Comparison of ENCODE assay signal across 9 mouse cellular contexts in genomic region chr12:107807634-107808033, GRCm38 (mm10).
A peak's percentile ranks its signal among the peaks of the same experiment; 100 is the strongest.
DNase-seq lines count a peak whose midpoint lies in the region; ATAC-seq and TF ChIP-seq lines count a peak whose summit lies in the region.
"Had no signal": no experiment of that assay in that cellular context is flagged by ENCODE, and none has a peak within 500 bp of the region (broad histone marks: within the 10 kb centered on the region; RNA-seq: fewer than 3 reads in every experiment).

No protein-coding gene starts in this region.

- TF ChIP-seq CTCF in gastrocnemius, adult 2 months (IDR thresholded peaks at IDR 0.05), result no peak

- DNase-seq in left cerebral cortex, postnatal 4 days, result peak; percentile 83
- no peak for DNase-seq in left cerebral cortex, postnatal 25 days (ENCODE audit: low spot score in 2 of 2)
- peak; percentile 84 for DNase-seq in cerebellum, adult 11-12 months
- peak; percentile 74 for DNase-seq in gastrocnemius, adult 2 months
- DNase-seq in natural killer cell, adult 2 months (ENCODE audit: low spot score in 2 of 2), result no peak
- no peak for DNase-seq in ovary, postnatal 10 days (ENCODE audit: low spot score)
- DNase-seq in kidney, postnatal 25 days, result no peak
- DNase-seq: liver, embryonic 13.5 days had no signal

- 0 out of 2 replicates have a peak overlapping the region, but pooled peaks have one; percentile 23 for H3K9ac ChIP-seq in limb, embryonic 12.5 days (replicated peaks)
- H3K9ac ChIP-seq: liver, embryonic 13.5 days had no signal

- H3K4me2 ChIP-seq in limb, embryonic 12.5 days, result peak overlapping the region; percentile 34
- H3K4me2 ChIP-seq: liver, embryonic 13.5 days had no signal

- H3K4me3 ChIP-seq in gastrocnemius, adult 2 months, result 0 out of 2 replicates have a peak overlapping the region, but pooled peaks have one; percentile 24
- no peak overlapping the region for H3K4me3 ChIP-seq in limb, embryonic 12.5 days (replicated peaks)
- H3K4me3 ChIP-seq: liver, embryonic 13.5 days had no signal

- peak overlapping the region; percentile 51 for H3K27ac ChIP-seq in gastrocnemius, adult 2 months
- H3K27ac ChIP-seq in limb, embryonic 12.5 days, result peak overlapping the region; percentile 59
- H3K27ac ChIP-seq: liver, embryonic 13.5 days had no signal

- no peaks in the 10 kb centered on the region for H3K36me3 ChIP-seq in limb, embryonic 12.5 days
- H3K36me3 ChIP-seq: liver, embryonic 13.5 days had no signal

- H3K27me3 ChIP-seq in limb, embryonic 12.5 days, result 0 out of 2 replicates have a peak, but pooled peaks cover 9% of the 10 kb centered on the region

- 5% methylated on average over 11 of the region's 11 CpGs for WGBS in limb, embryonic 12.5 days

- H3K4me1 ChIP-seq in limb, embryonic 12.5 days (replicated peaks), result peaks cover 32% of the 10 kb centered on the region
- H3K4me1 ChIP-seq: liver, embryonic 13.5 days had no signal

- intact Hi-C loops in left cerebral cortex, postnatal 4 days (cut with DNase I), result no loop called here
- intact Hi-C loops in left cerebral cortex, postnatal 25 days (cut with DNase I), result no loop called here
- intact Hi-C loops in gastrocnemius, adult 2 months (cut with DNase I), result no loop called here

- no peaks in the 10 kb centered on the region for H3K9me3 ChIP-seq in limb, embryonic 12.5 days
- H3K9me3 ChIP-seq: liver, embryonic 13.5 days had no signal

- ATAC-seq in limb, embryonic 12.5 days (ENCODE audit: insufficient number of reproducible peaks, insufficient read depth, low FRiP score, low TSS enrichment, low read depth), result peak; percentile 61; the same call in 1 of the 2 replicates

Comparison
In these comparisons a context has a peak if more than half of its experiments do, and no peak if none do; other contexts are left out.
1. DNase-seq: peak in left cerebral cortex, postnatal 4 days (single experiment), cerebellum, adult 11-12 months (single experiment) and gastrocnemius, adult 2 months (single experiment); none in left cerebral cortex, postnatal 25 days (0 of 2), natural killer cell, adult 2 months (0 of 2), ovary, postnatal 10 days (single experiment) and kidney, postnatal 25 days (0 of 2).